Mouse (Mus musculus) hindbrain, embryonic 14.5 days (tissue): ENCODE measurements around the gene Sgcd. TPM values are rescaled to one million over a fixed set of nuclear protein-coding genes. Genes with fewer than 3 reads are reported as not detected.
"Not testable (repeated sequence)": the region's sequence is repeated elsewhere in the genome, so short reads cannot be mapped to it uniquely, and the experiment has no call there.

Experiments
- ATAC-seq: fragments of 200-750 bp; cut with Nextera tagmentation; 2 replicates; pipeline ENCODE4 v1.8.0; 2017; ENCODE audit warnings: moderate number of reproducible peaks, mild to moderate bottlenecking, moderate TSS enrichment, moderate library complexity; ENCODE audit not compliant: low FRiP score
- DNase-seq: peaks from one replicate; pipeline ENCODE4 v3.0.0-alpha.2; 2015; ENCODE audit warnings: low spot score
- H3K27ac ChIP-seq: fragments of 300-500 bp; sonication (generic); 2 replicates; pipeline ENCODE4 v1.5.1; 2014; ENCODE audit warnings: mild to moderate bottlenecking, moderate library complexity
- H3K27me3 ChIP-seq: fragments of 300-500 bp; sonication (generic); 2 replicates; pipeline ENCODE4 v1.6.1; 2014; ENCODE audit warnings: mild to moderate bottlenecking, low read length, mixed read lengths; ENCODE audit not compliant: control insufficient read depth, insufficient read depth
- H3K36me3 ChIP-seq: fragments of 300-500 bp; sonication (generic); replicated peaks from 2 replicates; pipeline ENCODE4 v1.6.1; 2014; ENCODE audit not compliant: control insufficient read depth, insufficient read depth
- H3K4me1 ChIP-seq: fragments of 300-500 bp; sonication (generic); replicated peaks from 2 replicates; pipeline ENCODE4 v1.6.1; 2014; ENCODE audit warnings: antibody characterized with exemption, low read length, mixed read lengths; ENCODE audit not compliant: control insufficient read depth, insufficient read depth
- H3K4me2 ChIP-seq: fragments of 300-500 bp; sonication (generic); replicated peaks from 2 replicates; pipeline ENCODE4 v1.6.1; 2014; ENCODE audit warnings: mild to moderate bottlenecking, moderate library complexity
- H3K4me3 ChIP-seq: fragments of 300-500 bp; sonication (generic); replicated peaks from 2 replicates; pipeline ENCODE4 v1.5.1; 2014; ENCODE audit warnings: mild to moderate bottlenecking, low read length
- H3K9ac ChIP-seq: fragments of 300-500 bp; sonication (generic); 2 replicates; pipeline ENCODE4 v1.6.1; 2014
- H3K9me3 ChIP-seq: fragments of 300-500 bp; sonication (generic); 2 replicates; pipeline ENCODE4 v1.6.1; 2016; ENCODE audit warnings: low read length; ENCODE audit not compliant: control insufficient read depth
- WGBS: fragments of 180-500 bp; shearing (Covaris S2); extraction: QIAGEN DNeasy Blood & Tissue Kit; methylation state at CpG from one replicate; pipeline ENCODE4 v1.1.7; 2014; 5-methylcytosine and 5-hydroxymethylcytosine counted together
- polyA plus RNA-seq: library from polyadenylated mRNA; unstranded; fragments of >200 nt; fragmentation: Nextera tagmentation; extraction: Ambion mirVana; gene quantifications from 2 replicates; pipeline ENCODE4 v1.2.1, GENCODE M21; 2014

The Sgcd gene
- polyA plus RNA-seq, 1 experiment from 2014 or later: 5.7 TPM

DNA sequence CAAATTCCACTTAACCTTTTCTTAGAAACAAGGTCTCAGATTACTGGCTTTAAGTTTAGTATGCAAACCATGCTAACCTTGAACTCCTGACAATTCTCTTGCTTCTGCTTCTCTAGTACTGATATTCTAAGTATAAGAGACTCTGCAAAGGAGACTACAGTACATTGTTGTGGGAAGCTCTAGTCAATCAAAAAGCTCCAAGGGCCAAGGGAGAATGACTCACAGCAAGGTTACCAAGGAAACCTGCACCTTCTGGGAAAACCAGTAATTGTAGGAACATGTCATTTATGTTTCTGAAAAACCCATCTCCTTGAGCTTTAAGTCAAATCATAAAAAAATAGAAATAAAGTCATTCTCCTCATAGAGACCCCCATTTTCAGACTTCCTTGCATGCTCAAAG lies 178.5 kb downstream of the Sgcd start:
- no peaks in the 10 kb centered on the region for H3K27me3 ChIP-seq
- no peak overlapping the region for H3K27ac ChIP-seq
- no peak overlapping the region for H3K9ac ChIP-seq
- no peaks in the 10 kb centered on the region for H3K4me1 ChIP-seq
- ATAC-seq (no peak), DNase-seq (no peak)
- no peak overlapping the region for H3K4me3 ChIP-seq
- H3K4me2 ChIP-seq: no peak overlapping the region
- H3K36me3 ChIP-seq: no peaks in the 10 kb centered on the region
- peaks cover 6% of the 10 kb centered on the region; the same call in 1 of the 2 replicates for H3K9me3 ChIP-seq

- Histone ChIP-seq H3K4me1 (no peaks in the 10 kb centered on the region), H3K9ac (no peak overlapping the region), H3K27ac (no peak overlapping the region), H3K27me3 (no peaks in the 10 kb centered on the region), H3K36me3 (no peaks in the 10 kb centered on the region), H3K4me3 (no peak overlapping the region), H3K9me3 (no peaks in the 10 kb centered on the region), H3K4me2 (no peak overlapping the region)
- WGBS: 95% methylated on average over 6 of the region's 6 CpGs
- no peak for ATAC-seq
- no peak for DNase-seq
Measured at GRCm38 (mm10) chr11:47804101-47804715, 184.6 kb downstream of the Sgcd start.

DNA sequence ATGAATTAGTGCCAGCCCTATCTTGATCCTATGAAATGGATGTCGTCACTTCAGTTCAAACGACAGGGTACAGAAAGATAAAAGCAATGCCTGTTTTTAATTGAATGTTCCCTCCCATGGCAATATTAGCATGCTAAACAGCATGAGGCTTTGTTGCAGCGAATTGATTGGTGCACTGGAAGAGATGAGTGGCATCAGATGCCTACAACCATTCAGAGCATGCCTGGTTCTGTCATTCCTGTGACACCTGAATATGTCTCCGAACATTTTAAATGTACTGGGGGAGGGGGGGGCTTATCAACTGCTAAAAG lies 210.9 kb downstream of the Sgcd start:
- Histone ChIP-seq H3K4me3 (no peak overlapping the region), H3K36me3 (no peaks in the 10 kb centered on the region), H3K4me2 (no peak overlapping the region), H3K4me1 (no peaks in the 10 kb centered on the region), H3K9me3 (no peaks in the 10 kb centered on the region), H3K9ac (no peak overlapping the region), H3K27me3 (no peaks in the 10 kb centered on the region), H3K27ac (no peak overlapping the region)
- ATAC-seq (no peak), DNase-seq (no peak)
- WGBS: 44% methylated on average over 4 of the region's 4 CpGs

DNA sequence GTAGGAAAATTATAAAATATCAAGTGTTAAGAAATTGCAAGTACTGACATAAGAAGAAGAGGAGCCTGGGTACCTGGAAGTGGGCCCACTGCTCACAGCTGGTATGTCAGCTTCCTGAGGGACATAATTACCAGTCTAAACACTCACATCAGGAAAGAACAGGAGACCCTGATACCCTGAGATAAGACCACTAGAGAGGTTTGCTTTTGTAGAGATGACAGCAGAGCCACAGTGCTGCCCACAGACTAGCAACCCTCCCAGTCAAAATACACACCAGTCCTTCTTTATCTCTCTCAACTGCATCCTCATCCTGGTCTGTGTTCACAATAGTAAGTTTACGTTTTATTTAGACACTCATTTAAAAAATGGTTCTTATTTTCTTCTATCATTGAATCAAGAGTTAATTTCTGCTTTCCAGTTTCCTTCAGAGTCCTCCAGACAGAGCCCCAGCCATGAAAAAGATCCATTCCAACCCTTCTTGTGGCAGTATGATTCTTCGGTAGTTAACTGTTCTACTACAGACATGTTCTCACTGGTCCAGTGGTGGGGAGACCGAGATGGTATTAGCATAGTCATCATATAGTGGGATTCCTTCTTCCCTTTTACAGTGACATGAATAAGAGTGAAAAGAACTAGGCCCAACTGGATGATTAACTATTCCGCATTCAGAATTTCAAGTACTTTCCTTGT lies 211.4 kb downstream of the Sgcd start:
- ATAC-seq: no peak
- 82% methylated on average over 4 of the region's 4 CpGs for WGBS

GRCm38 (mm10) chr11:47776019-47776418 lies 212.8 kb downstream of the Sgcd start:
- DNase-seq: no peak
- H3K4me2 ChIP-seq: no peak overlapping the region
- no peaks in the 10 kb centered on the region for H3K27me3 ChIP-seq
- no peaks in the 10 kb centered on the region for H3K36me3 ChIP-seq
- WGBS: 27% methylated on average over 1 of the region's 1 CpGs
- no peaks in the 10 kb centered on the region for H3K9me3 ChIP-seq
- no peak overlapping the region for H3K4me3 ChIP-seq
- no peak overlapping the region for H3K27ac ChIP-seq
- no peak for ATAC-seq
- H3K4me1 ChIP-seq: no peaks in the 10 kb centered on the region
- H3K9ac ChIP-seq: no peak overlapping the region

More for the DNA sequence above, 211.4 kb downstream of the Sgcd start:
- no peaks in the 10 kb centered on the region for H3K27me3 ChIP-seq
- DNase-seq: no peak
- no peaks in the 10 kb centered on the region for H3K36me3 ChIP-seq
- no peaks in the 10 kb centered on the region for H3K4me1 ChIP-seq
- H3K9ac ChIP-seq: no peak overlapping the region
- no peak overlapping the region for H3K27ac ChIP-seq
- no peak overlapping the region for H3K4me3 ChIP-seq
- no peak overlapping the region for H3K4me2 ChIP-seq
- H3K9me3 ChIP-seq: no peaks in the 10 kb centered on the region

DNA sequence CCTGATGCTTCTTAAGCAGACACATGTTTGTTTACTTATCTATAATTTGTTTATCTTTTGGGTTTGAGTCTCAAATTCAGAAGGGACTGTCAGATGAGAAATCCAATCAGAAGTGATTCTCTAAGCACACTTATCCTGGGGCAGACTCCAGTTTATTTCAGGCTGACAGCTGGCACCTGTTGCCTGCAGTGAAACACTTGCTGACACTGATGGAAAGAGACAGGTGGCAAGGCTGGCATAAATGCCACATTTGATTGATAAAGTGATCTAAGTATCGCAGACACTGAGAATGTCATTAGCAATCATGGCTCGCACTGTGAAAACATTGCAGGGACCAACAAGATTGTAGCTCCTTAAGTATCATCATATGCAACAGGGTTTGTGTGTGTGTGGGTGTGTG lies 222.9 kb downstream of the Sgcd start:
- WGBS: 71% methylated on average over 2 of the region's 2 CpGs

DNA sequence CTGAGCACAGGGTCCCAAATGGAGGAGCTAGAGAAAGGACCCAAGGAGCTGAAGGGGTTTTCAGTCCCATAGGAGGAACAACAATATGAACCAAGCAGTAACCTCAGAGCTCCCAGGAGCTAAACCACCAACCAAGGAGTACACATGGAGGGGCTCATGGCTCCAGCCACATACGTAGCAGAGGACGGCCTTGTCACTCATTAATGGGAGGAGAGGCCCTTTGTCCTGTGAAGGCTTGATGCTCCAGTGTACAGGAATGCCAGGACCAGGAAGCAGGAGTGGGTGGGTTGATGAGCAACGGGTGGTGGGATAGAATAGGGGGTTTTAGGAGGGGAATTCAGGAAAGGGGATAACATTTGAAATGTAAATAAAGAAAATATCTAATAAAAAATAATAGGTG lies 225.2 kb downstream of the Sgcd start:
- not testable (repeated sequence) for H3K4me2 ChIP-seq, DNase-seq, H3K4me3 ChIP-seq, H3K9ac ChIP-seq, H3K4me1 ChIP-seq, H3K36me3 ChIP-seq, ATAC-seq, H3K27me3 ChIP-seq, H3K9me3 ChIP-seq, H3K27ac ChIP-seq
- WGBS: 82% methylated on average over 3 of the region's 3 CpGs

More for the DNA sequence above, 222.9 kb downstream of the Sgcd start:
- Histone ChIP-seq H3K27ac (no peak overlapping the region), H3K4me2 (no peak overlapping the region), H3K9me3 (no peaks in the 10 kb centered on the region), H3K4me3 (no peak overlapping the region), H3K27me3 (no peaks in the 10 kb centered on the region), H3K4me1 (no peaks in the 10 kb centered on the region), H3K36me3 (no peaks in the 10 kb centered on the region), H3K9ac (no peak overlapping the region)
- no peak for ATAC-seq
- DNase-seq: no peak

DNA sequence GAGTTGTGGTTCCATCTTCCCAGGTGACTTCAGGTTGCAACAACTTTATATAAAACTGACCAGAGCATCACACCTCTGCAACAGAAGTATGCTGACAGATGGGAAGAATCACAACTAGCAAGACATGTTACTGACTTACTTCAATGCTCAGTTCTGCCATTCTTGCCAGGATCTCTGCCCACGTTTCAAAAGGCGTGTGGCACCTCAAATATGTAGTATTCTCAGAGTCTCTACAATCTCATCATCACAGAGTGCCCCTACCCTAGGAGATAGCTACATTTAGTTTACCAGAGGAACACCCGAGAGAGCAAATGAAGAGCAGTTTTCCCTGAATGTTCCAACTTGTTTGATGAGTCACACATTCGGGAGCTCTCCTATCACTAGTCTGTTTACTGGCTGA lies 229.8 kb downstream of the Sgcd start:
- ATAC-seq (no peak), DNase-seq (no peak)
- 95% methylated on average over 4 of the region's 4 CpGs for WGBS
- Histone ChIP-seq H3K4me2 (no peak overlapping the region), H3K36me3 (no peaks in the 10 kb centered on the region), H3K27ac (no peak overlapping the region), H3K9me3 (no peaks in the 10 kb centered on the region), H3K4me3 (no peak overlapping the region), H3K27me3 (no peaks in the 10 kb centered on the region), H3K4me1 (no peaks in the 10 kb centered on the region), H3K9ac (no peak overlapping the region)

DNA sequence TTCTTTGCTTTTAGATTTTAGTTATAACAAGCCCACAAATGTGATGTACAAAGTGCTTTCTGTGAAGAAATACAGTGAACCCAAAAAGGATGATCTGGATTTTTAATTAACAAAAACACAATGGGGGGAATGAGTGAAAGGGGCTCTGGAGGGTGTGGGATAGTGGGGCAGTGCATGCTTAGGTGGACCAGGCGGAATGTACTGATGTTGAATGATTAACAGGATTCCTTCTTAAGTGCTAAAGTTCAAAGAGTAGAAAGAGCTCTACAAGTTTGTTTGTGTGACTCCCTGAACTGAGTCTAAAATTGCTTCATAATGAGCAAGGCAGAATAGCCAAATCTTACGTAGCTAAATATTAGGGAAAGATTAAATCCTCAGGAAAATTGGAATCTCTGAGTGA lies 246.0 kb downstream of the Sgcd start:
- no peak for ATAC-seq
- no peak overlapping the region for H3K4me2 ChIP-seq
- no peak for DNase-seq
- H3K4me3 ChIP-seq: no peak overlapping the region
- H3K27me3 ChIP-seq: no peaks in the 10 kb centered on the region
- H3K36me3 ChIP-seq: no peaks in the 10 kb centered on the region
- no peaks in the 10 kb centered on the region for H3K4me1 ChIP-seq
- 70% methylated on average over 2 of the region's 2 CpGs for WGBS
- H3K9ac ChIP-seq: no peak overlapping the region
- H3K9me3 ChIP-seq: no peaks in the 10 kb centered on the region
- H3K27ac ChIP-seq: no peak overlapping the region
